Mouse (Mus musculus) right cerebral cortex, postnatal 36 days (tissue): Measurements from ENCODE around the gene Atp13a3.
"Not testable (repeated sequence)": the region's sequence is repeated elsewhere in the genome, so short reads cannot be mapped to it uniquely, and the experiment has no call there.

Experiments
- DNase-seq, 2 experiments: peaks; one replicate each; pipeline ENCODE4 v3.0.0; 2022; ENCODE audit warnings: low spot score in 2 of 2, mixed read lengths in 1 of 2

Gene Atp13a3

DNA sequence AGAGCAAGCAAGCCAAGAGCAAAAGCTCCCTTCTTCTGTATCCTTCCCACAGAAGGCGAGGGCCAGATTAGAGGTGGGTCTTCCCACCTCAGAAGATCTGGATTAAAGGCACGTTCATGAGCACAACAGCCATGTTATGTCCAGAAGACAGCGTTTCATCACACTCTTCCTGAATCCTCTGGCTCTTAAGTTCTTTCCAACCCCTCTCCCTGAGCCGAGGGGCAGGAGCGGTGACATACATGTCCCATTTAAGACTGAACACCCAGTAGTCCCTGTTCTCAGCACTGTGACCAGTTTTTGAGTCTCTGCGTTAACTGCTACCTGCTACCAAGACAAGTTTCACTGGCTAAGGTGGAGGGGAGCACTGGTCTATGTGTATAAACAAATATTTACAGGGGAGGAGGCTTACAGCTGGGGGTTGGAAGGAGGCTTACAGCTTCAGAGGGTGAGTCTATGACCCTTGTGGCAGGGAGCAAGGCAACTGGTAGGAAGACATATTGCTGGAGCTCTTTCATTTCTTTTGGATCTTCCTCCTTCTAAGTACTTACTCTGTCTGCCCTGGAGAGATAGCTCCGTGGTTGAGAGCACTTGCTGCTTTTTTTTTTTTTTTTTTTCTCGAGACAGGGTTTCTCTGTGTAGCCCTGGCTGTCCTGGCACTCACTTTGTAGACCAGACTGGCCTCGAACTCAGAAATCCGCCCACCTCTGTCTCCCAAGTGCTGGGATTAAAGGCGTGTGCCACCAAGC, at the start of gene Atp13a3:
Gene Atp13a3 (minus strand): TSS at position 51 of the 746 bp plus-strand sequence.
- DNase-seq, result no peak

- DNase-seq, result no peak
Measured at GRCm38 (mm10) chr16:30453213-30453975, 47.6 kb upstream of the Atp13a3 start.

- DNase-seq, result not testable (repeated sequence)
Measured at GRCm38 (mm10) chr16:30451174-30451573, 45.4 kb upstream of the Atp13a3 start.

DNA sequence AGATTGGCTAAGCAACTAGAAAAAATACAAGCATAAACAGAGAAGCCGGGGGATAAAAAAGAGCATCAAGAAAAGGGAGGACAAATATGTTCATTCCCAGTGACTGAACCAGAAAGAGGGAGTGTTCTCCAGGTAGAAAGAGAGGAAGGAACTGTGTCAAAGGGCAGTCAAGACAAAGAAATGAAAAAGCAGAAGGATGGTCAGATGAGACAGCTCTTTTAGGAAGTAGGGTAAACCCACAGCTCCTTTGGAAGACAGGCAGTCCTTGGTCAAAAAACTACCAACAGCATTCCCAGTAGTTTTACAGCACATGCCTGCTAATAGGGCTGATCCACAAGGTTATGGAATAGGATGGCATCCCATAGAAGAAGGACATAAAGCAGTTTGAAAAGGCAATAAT, 43.2 kb upstream of the Atp13a3 start:
- no peak for DNase-seq

GRCm38 (mm10) chr16:30448169-30448568, 42.4 kb upstream of the Atp13a3 start:
- no peak for DNase-seq

GRCm38 (mm10) chr16:30447642-30448041, 41.9 kb upstream of the Atp13a3 start:
- DNase-seq, result no peak

DNA sequence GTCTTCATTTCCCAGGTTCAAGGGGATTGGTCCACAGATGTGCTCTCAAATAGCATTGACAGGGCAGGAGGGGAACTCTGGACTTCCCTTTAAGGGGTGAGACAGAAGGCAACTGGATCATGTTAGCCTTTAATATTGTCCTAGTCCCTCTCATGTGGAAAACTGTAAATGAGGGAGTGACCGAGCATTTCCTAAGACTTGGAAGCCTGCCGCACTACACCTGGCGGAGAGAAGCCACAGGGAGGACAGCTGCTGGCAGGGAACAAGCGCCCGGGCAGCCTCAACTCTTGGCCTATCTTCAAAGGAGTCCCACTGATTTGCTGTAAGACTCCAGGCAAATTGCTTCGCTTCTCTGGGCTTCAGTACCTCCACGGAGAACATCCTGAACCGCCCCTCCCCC, 37.6 kb upstream of the Atp13a3 start:
- DNase-seq, result no peak

GRCm38 (mm10) chr16:30442451-30442850, 36.7 kb upstream of the Atp13a3 start:
- DNase-seq, result no peak

GRCm38 (mm10) chr16:30441409-30441808, 35.6 kb upstream of the Atp13a3 start:
- DNase-seq, result no peak

DNA sequence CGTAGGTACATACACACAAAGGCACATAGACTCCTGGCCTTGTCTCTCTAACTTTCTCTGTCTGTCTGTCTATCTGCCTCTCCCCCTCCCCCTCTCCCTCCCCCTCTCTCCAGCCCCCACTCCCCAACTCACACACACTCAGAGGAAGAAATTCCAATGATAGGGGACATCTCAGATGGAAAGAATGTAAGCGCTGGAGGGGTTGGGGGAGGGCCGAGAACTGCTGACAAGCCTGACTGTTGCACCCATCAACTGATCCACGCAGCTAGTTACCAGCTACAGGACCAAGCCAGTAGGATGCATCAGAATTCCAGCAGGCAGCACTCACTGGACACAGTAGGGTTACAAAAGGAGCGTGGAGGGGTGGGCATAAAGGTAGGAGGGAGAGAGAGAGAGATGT, 34.1 kb upstream of the Atp13a3 start:
- no peak for DNase-seq

GRCm38 (mm10) chr16:30439411-30439810, 33.6 kb upstream of the Atp13a3 start:
- DNase-seq, result no peak

- DNase-seq, result no peak
Measured at GRCm38 (mm10) chr16:30436276-30436675, 30.5 kb upstream of the Atp13a3 start.

DNA sequence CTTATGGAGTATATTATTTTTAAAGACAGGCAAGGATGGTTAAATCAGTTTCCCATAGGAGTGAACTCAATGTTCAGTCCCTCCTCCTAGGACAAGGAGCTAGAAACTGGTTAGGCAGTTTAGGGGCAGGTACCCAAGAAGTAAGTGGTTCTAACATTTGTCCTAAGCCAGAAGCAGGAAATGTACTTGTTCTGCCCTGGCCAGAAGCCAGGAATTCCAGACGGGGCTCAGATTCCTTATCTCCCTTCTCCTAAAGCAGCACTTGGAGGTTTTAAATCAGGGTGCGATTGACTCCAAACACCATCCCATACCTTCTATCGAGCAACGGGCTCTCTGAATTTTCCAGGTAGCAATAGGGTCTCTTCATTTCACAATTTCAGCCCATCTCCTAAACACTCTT, 29.6 kb upstream of the Atp13a3 start:
- no peak for DNase-seq

DNA sequence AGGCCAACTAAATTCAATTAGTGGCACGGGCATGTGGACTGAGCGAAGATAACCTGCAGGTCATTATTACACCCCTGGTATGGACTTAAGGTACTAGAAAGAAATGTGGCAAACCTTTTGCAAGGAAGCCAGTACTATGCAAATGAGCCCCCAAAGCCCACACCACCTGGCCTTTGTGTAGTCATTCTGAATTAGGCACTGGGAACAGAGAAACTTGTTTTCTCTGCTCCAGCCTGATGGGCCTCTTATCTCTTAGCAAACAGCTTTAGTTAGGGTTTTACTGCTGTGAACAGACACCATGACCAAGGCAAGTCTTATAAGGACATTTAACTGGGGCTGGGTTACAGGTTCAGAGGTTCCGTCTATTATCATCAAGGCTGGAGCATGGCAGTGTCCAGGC, 27.4 kb upstream of the Atp13a3 start:
- no peak for DNase-seq

DNA sequence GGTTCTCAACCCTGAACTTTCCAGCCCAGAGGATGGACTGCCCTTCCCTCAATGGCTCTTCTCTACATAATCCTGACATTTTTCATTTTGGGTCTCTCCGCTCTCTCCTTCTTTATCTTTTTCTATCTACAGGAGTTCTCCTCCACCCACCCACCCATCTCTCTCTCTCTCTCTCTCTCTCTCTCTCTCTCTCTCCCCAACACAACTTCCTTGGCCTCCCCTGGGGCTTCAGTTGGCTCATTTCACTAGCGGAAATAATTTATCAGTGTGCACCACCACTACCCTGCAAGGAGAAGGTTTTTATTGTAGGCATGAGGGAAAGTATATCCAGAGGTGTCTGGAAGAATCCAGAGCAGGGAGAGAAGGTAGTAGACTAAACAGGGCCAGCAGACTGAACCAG, 26.3 kb upstream of the Atp13a3 start:
- no peak for DNase-seq

DNA sequence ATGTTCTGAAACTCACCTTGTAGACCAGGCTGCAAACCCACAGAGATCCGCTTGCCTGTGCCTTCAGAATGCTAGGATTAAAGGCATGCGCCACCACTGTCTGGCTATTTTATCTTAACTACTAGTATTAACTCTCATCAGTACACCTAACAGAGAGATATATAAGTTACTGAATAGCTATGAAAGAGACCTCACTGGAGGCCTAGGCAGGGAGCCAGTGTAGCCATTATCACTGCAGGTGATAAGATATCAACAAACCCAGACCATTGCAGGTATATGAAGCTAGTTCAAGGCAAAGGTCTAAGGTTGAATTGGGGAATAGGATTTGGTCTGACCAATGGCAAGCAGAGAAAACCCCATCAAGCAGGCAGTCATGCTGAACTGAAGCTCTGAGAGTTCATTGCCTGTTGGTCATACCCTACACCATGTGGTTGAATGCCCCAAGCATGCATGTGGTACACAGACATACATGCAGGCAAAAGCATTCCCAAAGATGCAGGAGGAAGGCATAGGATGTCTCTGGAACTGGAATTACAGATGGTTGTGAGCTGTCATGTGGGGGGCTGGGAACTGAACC, 24.8 kb upstream of the Atp13a3 start:
- DNase-seq, result no peak

DNA sequence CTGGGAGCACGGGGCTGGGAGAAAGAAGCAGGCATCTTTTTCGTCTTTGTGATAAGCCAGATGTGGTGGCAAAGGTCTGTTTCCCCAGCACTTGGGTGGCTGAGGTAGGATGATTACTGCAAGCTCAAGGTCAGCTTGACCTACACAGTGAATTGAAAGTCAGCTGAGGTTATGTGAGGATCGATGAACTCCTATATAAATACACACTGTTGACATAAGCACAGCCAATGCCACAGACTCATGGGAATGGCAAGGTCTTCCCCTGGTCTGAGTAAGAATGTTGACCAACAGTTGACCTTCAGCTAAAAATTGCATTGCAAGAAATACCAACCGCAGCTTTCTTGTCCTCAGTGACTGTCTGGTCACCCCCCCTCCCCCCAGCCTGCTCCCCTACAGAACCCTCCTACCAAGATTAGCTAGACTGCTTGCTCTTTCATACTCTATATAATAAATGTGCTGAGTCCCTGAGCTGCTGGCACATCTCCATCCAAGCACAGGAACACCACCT, 23.0 kb upstream of the Atp13a3 start:
- DNase-seq, result no peak

GRCm38 (mm10) chr16:30427466-30427865, 21.7 kb upstream of the Atp13a3 start:
- no peak for DNase-seq

DNA sequence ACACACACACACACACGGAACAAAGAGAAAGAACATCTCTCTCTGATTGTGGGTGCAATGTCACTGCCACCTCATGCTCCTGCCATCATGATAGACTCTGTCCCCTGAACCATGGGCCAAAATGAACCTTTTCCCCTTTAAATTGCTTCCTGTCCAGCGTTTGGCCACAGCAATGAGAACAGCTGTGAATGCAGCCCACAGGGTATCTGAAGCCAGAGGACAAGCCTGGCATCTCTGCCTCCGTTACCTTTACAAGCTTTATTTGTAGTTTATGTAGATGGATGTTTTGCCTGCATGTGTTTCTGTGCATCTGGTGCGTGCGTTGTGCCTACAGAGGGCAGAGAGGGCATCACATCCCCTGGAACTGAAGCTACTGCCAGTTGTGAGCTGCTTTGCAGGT, 21.2 kb upstream of the Atp13a3 start:
- no peak for DNase-seq

- DNase-seq, result no peak
Measured at GRCm38 (mm10) chr16:30425980-30426379, 20.2 kb upstream of the Atp13a3 start.

DNA sequence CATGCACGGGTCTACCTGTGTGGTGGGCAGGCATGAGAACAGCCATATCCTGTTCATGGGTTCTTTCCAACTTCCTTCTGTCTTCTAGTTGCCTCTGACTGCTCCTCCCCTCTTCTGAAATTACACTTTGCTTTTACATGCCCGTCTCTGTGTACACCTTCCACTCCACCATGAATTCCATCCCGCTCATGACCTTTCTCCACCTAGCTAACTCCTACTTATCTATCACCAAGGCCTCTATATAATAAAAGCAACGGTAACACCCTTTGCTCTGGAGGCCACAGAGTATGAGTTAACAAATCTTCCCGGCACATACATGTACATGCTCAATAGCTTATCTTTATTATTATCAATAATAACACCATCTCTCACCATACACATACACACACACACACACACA, 18.3 kb upstream of the Atp13a3 start:
- no peak for DNase-seq

DNA sequence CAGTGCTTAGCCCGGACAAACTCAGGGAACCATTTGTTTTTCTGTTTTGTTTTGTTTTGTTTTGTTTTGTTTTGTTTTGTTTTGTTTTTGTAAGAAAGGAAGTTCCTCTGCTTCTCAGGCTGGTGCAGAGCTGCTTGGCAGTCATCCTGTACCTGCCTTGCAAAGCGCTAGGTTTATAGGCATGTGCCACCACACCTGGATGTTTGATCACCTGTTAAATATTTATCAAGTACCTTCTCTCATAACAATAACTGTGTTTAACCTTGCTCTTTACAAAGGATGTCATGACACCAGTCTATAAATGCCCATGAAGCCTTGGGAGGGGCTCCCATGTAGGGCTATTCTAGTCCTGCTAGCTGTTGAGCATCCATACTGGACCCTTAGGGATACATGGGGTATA, 10.9 kb upstream of the Atp13a3 start:
- no peak for DNase-seq

DNA sequence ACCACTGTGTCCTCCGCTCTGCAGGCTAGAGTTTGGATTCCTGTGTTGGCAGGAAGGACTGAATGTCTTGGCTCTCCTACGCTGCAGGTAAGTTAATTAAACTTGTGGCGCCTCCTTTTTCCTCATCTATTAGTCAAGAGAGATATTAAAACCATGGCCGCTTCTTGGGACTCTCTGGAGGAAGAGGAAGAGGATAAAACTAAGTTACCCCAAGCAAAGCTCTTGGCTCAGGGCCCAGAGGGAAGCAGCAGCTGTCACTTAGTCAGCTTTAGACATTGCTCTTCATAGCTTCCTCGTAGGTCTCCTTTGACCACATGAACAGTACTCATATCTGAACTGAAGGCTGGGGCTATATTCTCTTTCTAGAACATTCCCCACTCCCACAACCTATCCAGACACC, 10.5 kb upstream of the Atp13a3 start:
- no peak for DNase-seq
